Mouse (Mus musculus): Measurements from ENCODE around the gene Nhsl1. TPM values are rescaled to one million over a fixed set of nuclear protein-coding genes. Genes with fewer than 3 reads are reported as not detected.

Gene Nhsl1
- total RNA-seq, 2 experiments from 2014 or later = 22.0 to 24.3 TPM

DNA sequence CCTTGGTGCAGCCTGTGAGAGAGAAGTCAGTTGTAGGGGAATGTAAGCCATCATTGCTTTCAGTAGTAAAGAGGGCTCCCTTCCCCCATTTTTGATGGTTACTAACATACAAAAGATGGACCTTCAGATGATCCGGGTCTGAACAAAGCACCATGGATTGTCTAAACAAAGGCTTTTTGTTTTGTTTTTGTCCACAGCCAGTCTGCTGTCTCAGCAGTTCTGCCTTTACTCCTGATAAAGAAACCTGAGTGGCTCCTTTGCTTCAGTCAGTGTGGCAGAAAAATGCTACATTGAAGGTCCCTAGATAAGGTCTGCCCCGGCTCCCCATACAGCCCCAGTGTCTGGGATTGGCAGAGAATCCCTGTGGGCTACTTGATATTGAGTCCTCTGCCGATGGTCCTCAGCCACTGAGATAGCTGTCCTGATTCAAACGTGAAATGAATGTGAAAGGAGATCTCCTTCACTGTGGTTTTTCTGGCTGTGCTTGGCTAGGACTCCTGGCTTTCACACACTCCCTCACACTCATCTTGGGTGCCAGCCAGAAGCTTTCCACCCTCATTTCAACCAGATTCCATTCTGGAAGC is 163.9 kb downstream of the Nhsl1 start:
- peak in 1 of 2 experiments; percentile 59 for DNase-seq (ENCODE audit: low spot score in 2 of 2)

DNA sequence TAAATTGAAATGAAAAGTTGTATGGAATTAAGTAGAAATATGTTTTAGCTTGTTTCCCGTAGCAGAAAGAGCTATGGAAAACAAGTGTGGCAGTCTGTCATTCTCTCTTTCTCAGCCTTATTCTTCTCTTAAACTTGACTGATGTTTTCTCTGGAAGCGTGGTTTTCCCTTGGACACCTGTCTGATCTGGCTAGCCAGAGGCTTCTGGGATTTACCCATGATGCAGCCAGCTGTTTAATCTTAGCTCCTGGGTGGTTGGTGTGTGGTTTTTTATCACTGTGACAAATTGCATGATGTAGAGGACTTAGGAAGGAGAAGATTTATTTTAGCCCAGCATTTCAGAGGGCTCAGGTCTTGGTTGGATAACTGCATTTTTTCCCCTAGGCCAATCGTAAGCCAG is 164.9 kb downstream of the Nhsl1 start:
- no peak for DNase-seq (ENCODE audit: low spot score in 2 of 2)

- no peak for DNase-seq (ENCODE audit: low spot score in 2 of 2)
Observed at GRCm38 (mm10) chr10:18484731-18485130, 165.9 kb downstream of the Nhsl1 start.

GRCm38 (mm10) chr10:18488239-18488803 is 169.5 kb downstream of the Nhsl1 start:
- no peak for DNase-seq (ENCODE audit: low spot score in 2 of 2)

GRCm38 (mm10) chr10:18489936-18490335 is 171.2 kb downstream of the Nhsl1 start:
- no peak for DNase-seq (ENCODE audit: low spot score in 2 of 2)

- no peak for DNase-seq (ENCODE audit: low spot score in 2 of 2)
Observed at GRCm38 (mm10) chr10:18491952-18492351, 173.2 kb downstream of the Nhsl1 start.

GRCm38 (mm10) chr10:18493010-18493894 is 174.5 kb downstream of the Nhsl1 start:
- no peak for DNase-seq (ENCODE audit: low spot score in 2 of 2)

DNA sequence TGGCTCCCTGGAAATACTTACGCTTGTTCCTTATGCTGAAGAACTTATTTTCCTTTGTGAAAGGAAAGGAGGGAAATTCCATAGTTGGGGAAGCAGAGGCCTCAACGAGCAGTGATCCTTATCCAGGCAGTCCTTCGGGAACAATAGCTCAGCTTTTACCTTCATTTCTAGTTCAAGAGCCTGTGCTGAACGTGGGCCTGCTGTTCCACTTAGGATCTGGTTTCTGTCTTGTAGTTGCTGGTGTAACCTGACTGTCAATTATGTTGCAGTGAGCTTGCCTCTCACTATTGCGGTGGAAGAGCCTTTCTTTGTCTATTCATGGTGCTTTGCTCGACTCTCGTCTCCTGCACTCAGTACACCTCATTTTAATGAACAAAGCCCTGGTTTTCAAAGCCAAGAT is 175.5 kb downstream of the Nhsl1 start:
- no peak for DNase-seq (ENCODE audit: low spot score in 2 of 2)

GRCm38 (mm10) chr10:18497066-18497465 is 178.3 kb downstream of the Nhsl1 start:
- no peak for DNase-seq (ENCODE audit: low spot score in 2 of 2)

GRCm38 (mm10) chr10:18501997-18502396 is 183.2 kb downstream of the Nhsl1 start:
- DNase-seq (ENCODE audit: low spot score in 2 of 2) = no peak

- DNase-seq (ENCODE audit: low spot score in 2 of 2) = no peak
Observed at GRCm38 (mm10) chr10:18505690-18506089, 186.9 kb downstream of the Nhsl1 start.

- no peak for DNase-seq (ENCODE audit: low spot score in 2 of 2)
Observed at GRCm38 (mm10) chr10:18506501-18506946, 187.7 kb downstream of the Nhsl1 start.

DNA sequence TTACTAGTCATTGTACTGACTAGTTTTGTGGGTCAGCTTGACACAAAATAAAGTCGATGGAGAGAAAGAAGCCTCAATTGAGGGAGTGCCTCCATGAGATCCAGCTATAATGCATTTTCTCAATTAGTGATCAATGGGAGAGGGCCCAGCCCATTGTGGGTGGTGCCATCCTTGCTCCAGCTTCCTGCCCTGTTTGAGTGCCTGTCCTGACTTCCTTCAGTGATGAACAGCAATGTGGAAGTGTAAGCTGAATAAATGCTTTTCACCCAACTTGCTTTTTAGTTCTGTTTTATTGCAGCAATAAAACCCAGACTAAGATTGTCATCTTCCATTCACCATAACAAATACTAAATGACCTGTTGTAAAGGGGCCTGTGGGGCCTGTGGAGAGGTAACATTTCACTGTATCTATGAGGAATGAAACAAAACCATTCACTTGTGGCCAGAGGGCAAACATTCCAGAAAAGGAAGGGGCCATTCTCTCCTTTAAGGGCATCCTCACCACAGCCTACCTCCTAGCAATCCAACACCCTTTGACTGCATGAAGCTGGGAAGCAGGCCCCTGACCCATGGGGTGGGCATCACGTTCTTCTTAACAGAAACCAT is 189.2 kb downstream of the Nhsl1 start:
- DNase-seq (ENCODE audit: low spot score in 2 of 2) = no peak

GRCm38 (mm10) chr10:18508586-18508985 is 189.8 kb downstream of the Nhsl1 start:
- DNase-seq (ENCODE audit: low spot score in 2 of 2) = peak in 1 of 2 experiments; percentile 37

DNA sequence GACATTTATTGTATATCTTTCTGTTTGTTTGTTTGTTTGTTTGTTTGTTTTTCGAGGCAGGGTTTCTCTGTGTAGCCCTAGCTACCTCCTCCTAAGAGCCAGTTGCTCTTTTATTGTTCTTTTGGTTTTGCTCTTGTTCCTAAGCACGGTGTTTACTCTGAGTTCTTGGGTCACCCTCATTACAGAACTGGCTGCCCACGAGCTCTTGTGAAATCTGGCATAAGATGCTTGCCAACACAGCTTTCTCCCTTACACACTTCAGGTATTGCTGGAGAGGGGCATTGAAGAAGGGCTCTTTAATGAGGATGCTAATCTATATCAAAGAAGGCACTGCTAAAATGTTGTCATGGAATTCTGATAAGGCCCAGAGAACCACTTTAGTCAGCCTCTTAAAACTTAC is 191.9 kb downstream of the Nhsl1 start:
- DNase-seq (ENCODE audit: low spot score in 2 of 2) = no peak

GRCm38 (mm10) chr10:18511496-18511895 is 192.7 kb downstream of the Nhsl1 start:
- DNase-seq (ENCODE audit: low spot score in 2 of 2) = no peak

DNA sequence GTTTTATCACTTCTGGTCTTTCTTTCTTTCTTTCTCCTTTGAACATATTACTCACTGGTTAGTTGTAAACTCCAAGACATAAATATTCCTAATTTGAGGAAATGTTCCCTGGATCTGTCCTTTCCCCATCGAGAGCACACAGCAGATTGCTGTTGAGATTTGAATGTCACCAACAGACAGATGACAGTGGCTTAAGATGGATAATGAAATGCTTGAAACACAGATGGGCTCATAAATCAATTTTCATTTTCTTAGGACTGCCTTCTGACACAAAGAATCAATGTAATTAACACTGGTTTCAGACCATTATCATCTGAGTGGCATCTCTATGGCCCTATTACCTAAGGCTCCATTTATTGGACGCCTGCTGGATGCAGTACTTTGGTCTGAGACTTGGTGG is 203.8 kb downstream of the Nhsl1 start:
- no peak for DNase-seq (ENCODE audit: low spot score in 2 of 2)

DNA sequence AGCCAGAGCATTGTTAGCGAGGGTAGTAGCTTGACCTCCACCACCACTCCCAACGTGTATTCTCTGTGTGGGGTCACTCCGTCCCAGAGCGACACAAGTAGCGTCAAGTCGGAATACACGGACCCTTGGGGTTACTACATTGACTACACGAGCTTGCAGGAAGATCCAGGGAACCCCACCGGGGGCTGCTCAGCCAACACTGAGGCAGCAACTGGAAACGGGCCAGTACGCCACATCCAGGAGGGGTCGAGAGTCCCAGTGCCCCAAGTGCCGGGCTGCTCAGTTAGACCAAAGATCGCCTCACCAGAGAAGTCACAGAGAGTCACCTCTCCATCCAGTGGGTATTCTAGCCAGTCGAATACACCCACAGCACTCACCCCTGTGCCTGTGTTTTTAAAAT is 206.5 kb downstream of the Nhsl1 start:
- no peak for DNase-seq (ENCODE audit: low spot score in 2 of 2)

- no peak for DNase-seq (ENCODE audit: low spot score in 2 of 2)
Observed at GRCm38 (mm10) chr10:18525726-18526125, 206.9 kb downstream of the Nhsl1 start.

- DNase-seq (ENCODE audit: low spot score in 2 of 2) = peak in 1 of 2 experiments; percentile 29
Observed at GRCm38 (mm10) chr10:18526184-18526850, 207.5 kb downstream of the Nhsl1 start.

Data from gastrocnemius, postnatal 4 days (tissue).